Mouse (Mus musculus): ENCODE data around the gene Dock4. TPM values are rescaled to one million over a fixed set of nuclear protein-coding genes. Genes with fewer than 3 reads are reported as not detected.

Gene Dock4
- total and polyA plus RNA-seq, 3 experiments = 0.26 to 0.67 (median 0.38) TPM

GRCm38 (mm10) chr12:40434101-40434500, 11.7 kb upstream of the Dock4 start:
- no peaks in the 10 kb centered on the region for H3K4me1 ChIP-seq (ENCODE audit: control insufficient read depth in 1 of 2, insufficient read depth in 2 of 2)
- H3K4me3 ChIP-seq (replicated peaks in 1 of 3; ENCODE audit: low read depth in 2 of 3, low read length in 2 of 3, poor library complexity in 1 of 3) = no peak overlapping the region
- H3K9me3 ChIP-seq (replicated peaks; ENCODE audit: low read length) = no peaks in the 10 kb centered on the region
- no peaks in the 10 kb centered on the region; the same call in 1 of the 2 replicates for H3K79me2 ChIP-seq (replicated peaks; ENCODE audit: control insufficient read depth, extremely low read depth, insufficient read depth, poor library complexity, severe bottlenecking)
- dilution Hi-C loops (cut with MboI; ENCODE audit: extremely low pct_ligation_motif_present, extremely low pct_unique_long_range_greater_than_20kb, low sequenced_read_pairs) (no loop called here), in situ Hi-C loops (cut with MboI; ENCODE audit: low pct_ligation_motif_present, low pct_unique_long_range_greater_than_20kb, low sequenced_read_pairs) (no loop called here)
- no peak for TF ChIP-seq BHLHE40 (IDR thresholded peaks at IDR 0.05; ENCODE audit: low read depth, low read length)
- no peak for TF ChIP-seq KAT2A (IDR thresholded peaks at IDR 0.05; ENCODE audit: insufficient replicate concordance, low read length)
- TF ChIP-seq NRF1 (IDR thresholded peaks at IDR 0.05; ENCODE audit: low read depth, low read length) = no peak
- no peak for TF ChIP-seq POLR2AphosphoS2 (IDR thresholded peaks at IDR 0.05; ENCODE audit: low read depth, low read length)
- no peak for TF ChIP-seq CHD1 (IDR thresholded peaks at IDR 0.05; ENCODE audit: low read depth, low read length)
- no peak for TF ChIP-seq GABPA (IDR thresholded peaks at IDR 0.05; ENCODE audit: insufficient replicate concordance, low read depth, low read length)
- TF ChIP-seq RAD21 (IDR thresholded peaks at IDR 0.05; ENCODE audit: low read depth, low read length) = no peak
- TF ChIP-seq MAFK (IDR thresholded peaks at IDR 0.05; ENCODE audit: insufficient replicate concordance, low read length) = no peak
- no peak for TF ChIP-seq ETS1 (conservative IDR thresholded peaks at IDR 0.05; ENCODE audit: low read depth, low read length)
- TF ChIP-seq TBP (conservative IDR thresholded peaks at IDR 0.05; ENCODE audit: low read depth, low read length) = no peak
- TF ChIP-seq CTCF (conservative IDR thresholded peaks at IDR 0.05 in 1 of 2, IDR thresholded peaks at IDR 0.05 in 1 of 2; ENCODE audit: low read depth in 2 of 2, low read length in 2 of 2) = no peak
- TF ChIP-seq MAX (IDR thresholded peaks at IDR 0.05; ENCODE audit: low read length) = no peak
- TF ChIP-seq MEF2A (IDR thresholded peaks at IDR 0.05; ENCODE audit: borderline replicate concordance, low read depth, low read length) = no peak
- TF ChIP-seq E2F4 (IDR thresholded peaks at IDR 0.05; ENCODE audit: insufficient replicate concordance, low read depth, low read length) = no peak
- TF ChIP-seq MYC (IDR thresholded peaks at IDR 0.05; ENCODE audit: low read depth, low read length) = no peak
- TF ChIP-seq ZMIZ1 (IDR thresholded peaks at IDR 0.05; ENCODE audit: low read depth, low read length) = no peak
- no peak for TF ChIP-seq UBTF (IDR thresholded peaks at IDR 0.05; ENCODE audit: low read depth, low read length)
- peaks cover 0 to 5% of the 10 kb centered on the region in 2 experiments for H3K36me3 ChIP-seq (replicated peaks in 1 of 2; ENCODE audit: control insufficient read depth in 1 of 2, insufficient read depth in 1 of 2, low read length in 1 of 2)
- no peak overlapping the region for H3K9ac ChIP-seq (ENCODE audit: insufficient read depth, low read depth)
- H3K4me2 ChIP-seq (ENCODE audit: insufficient read depth, low read depth, poor library complexity, severe bottlenecking) = no peak overlapping the region
- DNase-seq (ENCODE audit: extremely low read depth) = no peak
- H3K27me3 ChIP-seq (replicated peaks) = no peaks in the 10 kb centered on the region
- H3K27ac ChIP-seq (ENCODE audit: insufficient read depth, low read depth) = no peak overlapping the region

- H3K4me1 ChIP-seq (ENCODE audit: control insufficient read depth in 1 of 2, insufficient read depth in 2 of 2) = no peaks in the 10 kb centered on the region
- in situ Hi-C loops (cut with MboI; ENCODE audit: low pct_ligation_motif_present, low pct_unique_long_range_greater_than_20kb, low sequenced_read_pairs) (no loop called here), dilution Hi-C loops (cut with MboI; ENCODE audit: extremely low pct_ligation_motif_present, extremely low pct_unique_long_range_greater_than_20kb, low sequenced_read_pairs) (no loop called here)
- H3K36me3 ChIP-seq (replicated peaks in 1 of 2; ENCODE audit: control insufficient read depth in 1 of 2, insufficient read depth in 1 of 2, low read length in 1 of 2) = peaks cover 0 to 16% of the 10 kb centered on the region in 2 experiments
- H3K9me3 ChIP-seq (replicated peaks; ENCODE audit: low read length) = no peaks in the 10 kb centered on the region
- H3K79me2 ChIP-seq (replicated peaks; ENCODE audit: control insufficient read depth, extremely low read depth, insufficient read depth, poor library complexity, severe bottlenecking) = peaks cover 6% of the 10 kb centered on the region
- TF ChIP-seq MAX (IDR thresholded peaks at IDR 0.05; ENCODE audit: low read length) = no peak
- no peak for TF ChIP-seq USF1 (IDR thresholded peaks at IDR 0.05; ENCODE audit: low read depth, low read length)
- TF ChIP-seq JUN (IDR thresholded peaks at IDR 0.05; ENCODE audit: insufficient read depth, low read depth, low read length) = no peak
- no peak for TF ChIP-seq MAFK (IDR thresholded peaks at IDR 0.05; ENCODE audit: insufficient replicate concordance, low read length)
- no peak for TF ChIP-seq ZNF384 (IDR thresholded peaks at IDR 0.05; ENCODE audit: low read depth, low read length)
- H3K27ac ChIP-seq (ENCODE audit: insufficient read depth, low read depth) = no peak overlapping the region
- no peaks in the 10 kb centered on the region for H3K27me3 ChIP-seq (replicated peaks)
- no peak overlapping the region for H3K4me3 ChIP-seq (replicated peaks in 1 of 3; ENCODE audit: low read depth in 2 of 3, low read length in 2 of 3, poor library complexity in 1 of 3)
- H3K9ac ChIP-seq (ENCODE audit: insufficient read depth, low read depth) = no peak overlapping the region
- DNase-seq (ENCODE audit: extremely low read depth) = no peak
- H3K4me2 ChIP-seq (ENCODE audit: insufficient read depth, low read depth, poor library complexity, severe bottlenecking) = no peak overlapping the region
Measured at GRCm38 (mm10) chr12:40438049-40438448, 7.7 kb upstream of the Dock4 start.

All from CH12.LX (cell line).